28 mouse cellular contexts compared by ENCODE assay signal in genomic region chr7:39864130-39864529, GRCm38 (mm10).
DNase-seq lines count a peak whose midpoint lies in the region; ATAC-seq and TF ChIP-seq lines count a peak whose summit lies in the region.
"Had no signal": no experiment of that assay in that cellular context is flagged by ENCODE, and none has a peak within 500 bp of the region (broad histone marks: within the 10 kb centered on the region; RNA-seq: fewer than 3 reads in every experiment).

No protein-coding gene starts in this region.

- peak; percentile 11 for DNase-seq in hindbrain, postnatal 0 days (ENCODE audit: low spot score)
- peak; percentile 3 for DNase-seq in 3T3-L1 (ENCODE audit: low read depth, low spot score)
- DNase-seq in thymus, postnatal 4 days: no peak
- no peak for DNase-seq in left cerebral cortex, postnatal 25 days (ENCODE audit: low spot score in 2 of 2)
- DNase-seq: adrenal gland, adult 8-10 months; adrenal gland, postnatal 25 days; cerebellum, adult 11-12 months; cerebellum, adult 8-10 months; cerebellum, postnatal 10 days; cerebellum, postnatal 36 days; gastrocnemius, adult 2 months; gastrocnemius, postnatal 14 days; heart, adult 18-20 months; heart, postnatal 10 days; heart, postnatal 36 days had no signal

- intact Hi-C loops in left cerebral cortex, postnatal 25 days (cut with DNase I): no loop called here

- H3K27me3 ChIP-seq in forebrain, embryonic 16.5 days (replicated peaks; ENCODE audit: control insufficient read depth, insufficient read depth, low read length): no peaks in the 10 kb centered on the region
- no peaks in the 10 kb centered on the region for H3K27me3 ChIP-seq in forebrain, embryonic 12.5 days
- no peaks in the 10 kb centered on the region for H3K27me3 ChIP-seq in hindbrain, postnatal 0 days (ENCODE audit: insufficient read depth, low read length)
- H3K27me3 ChIP-seq in hindbrain, embryonic 16.5 days (replicated peaks; ENCODE audit: control insufficient read depth, insufficient read depth, low read length): no peaks in the 10 kb centered on the region
- no peaks in the 10 kb centered on the region for H3K27me3 ChIP-seq in midbrain, embryonic 15.5 days (replicated peaks)
- H3K27me3 ChIP-seq: embryonic facial prominence, embryonic 12.5 days; embryonic facial prominence, embryonic 15.5 days; forebrain, embryonic 13.5 days; heart, embryonic 12.5 days; heart, embryonic 15.5 days; hindbrain, embryonic 15.5 days had no signal

- H3K27ac ChIP-seq in forebrain, embryonic 16.5 days (ENCODE audit: low read length): no peak overlapping the region
- no peak overlapping the region for H3K27ac ChIP-seq in forebrain, embryonic 12.5 days
- no peak overlapping the region for H3K27ac ChIP-seq in hindbrain, postnatal 0 days
- no peak overlapping the region for H3K27ac ChIP-seq in hindbrain, embryonic 16.5 days (ENCODE audit: low read depth, low read length)
- no peak overlapping the region for H3K27ac ChIP-seq in midbrain, embryonic 15.5 days
- H3K27ac ChIP-seq: embryonic facial prominence, embryonic 12.5 days; embryonic facial prominence, embryonic 15.5 days; forebrain, embryonic 13.5 days; gastrocnemius, adult 2 months; heart, embryonic 15.5 days; hindbrain, embryonic 15.5 days had no signal

- H3K4me3 ChIP-seq in forebrain, embryonic 16.5 days (replicated peaks; ENCODE audit: low read length): no peak overlapping the region
- no peak overlapping the region for H3K4me3 ChIP-seq in forebrain, embryonic 12.5 days (replicated peaks)
- no peak overlapping the region for H3K4me3 ChIP-seq in hindbrain, postnatal 0 days (ENCODE audit: low read length)
- H3K4me3 ChIP-seq in hindbrain, embryonic 16.5 days (ENCODE audit: low read length): no peak overlapping the region
- no peak overlapping the region for H3K4me3 ChIP-seq in midbrain, embryonic 15.5 days
- H3K4me3 ChIP-seq: embryonic facial prominence, embryonic 12.5 days; embryonic facial prominence, embryonic 15.5 days; forebrain, embryonic 13.5 days; gastrocnemius, adult 2 months; heart, embryonic 12.5 days; heart, embryonic 15.5 days; hindbrain, embryonic 15.5 days had no signal

- no peak overlapping the region for H3K4me2 ChIP-seq in forebrain, embryonic 16.5 days (ENCODE audit: low read length)
- no peak overlapping the region for H3K4me2 ChIP-seq in forebrain, embryonic 12.5 days
- H3K4me2 ChIP-seq in hindbrain, postnatal 0 days (ENCODE audit: low read depth, low read length): no peak overlapping the region
- no peak overlapping the region for H3K4me2 ChIP-seq in hindbrain, embryonic 16.5 days (ENCODE audit: low read length)
- H3K4me2 ChIP-seq in midbrain, embryonic 15.5 days: no peak overlapping the region
- H3K4me2 ChIP-seq: embryonic facial prominence, embryonic 12.5 days; embryonic facial prominence, embryonic 15.5 days; forebrain, embryonic 13.5 days; heart, embryonic 12.5 days; heart, embryonic 15.5 days; hindbrain, embryonic 15.5 days had no signal

- no peaks in the 10 kb centered on the region for H3K36me3 ChIP-seq in forebrain, embryonic 16.5 days (ENCODE audit: control insufficient read depth, insufficient read depth)
- H3K36me3 ChIP-seq in forebrain, embryonic 12.5 days (replicated peaks): no peaks in the 10 kb centered on the region
- H3K36me3 ChIP-seq in hindbrain, postnatal 0 days (ENCODE audit: insufficient read depth, low read length): no peaks in the 10 kb centered on the region
- H3K36me3 ChIP-seq in hindbrain, embryonic 16.5 days (ENCODE audit: control insufficient read depth, insufficient read depth, low read length): no peaks in the 10 kb centered on the region
- no peaks in the 10 kb centered on the region for H3K36me3 ChIP-seq in midbrain, embryonic 15.5 days (replicated peaks)
- H3K36me3 ChIP-seq: embryonic facial prominence, embryonic 12.5 days; embryonic facial prominence, embryonic 15.5 days; heart, embryonic 12.5 days; heart, embryonic 15.5 days; hindbrain, embryonic 15.5 days had no signal

- H3K4me1 ChIP-seq in forebrain, embryonic 16.5 days (replicated peaks; ENCODE audit: control insufficient read depth, insufficient read depth, low read length): no peaks in the 10 kb centered on the region
- H3K4me1 ChIP-seq in forebrain, embryonic 12.5 days: peaks cover 6% of the 10 kb centered on the region; the same call in 1 of the 2 replicates
- no peaks in the 10 kb centered on the region for H3K4me1 ChIP-seq in hindbrain, postnatal 0 days (ENCODE audit: insufficient read depth, low read length)
- no peaks in the 10 kb centered on the region; the same call in 1 of the 2 replicates for H3K4me1 ChIP-seq in hindbrain, embryonic 16.5 days (ENCODE audit: control insufficient read depth, insufficient read depth, low read depth, low read length)
- H3K4me1 ChIP-seq in midbrain, embryonic 15.5 days: no peaks in the 10 kb centered on the region; the same call in 1 of the 2 replicates
- H3K4me1 ChIP-seq: embryonic facial prominence, embryonic 12.5 days; embryonic facial prominence, embryonic 15.5 days; forebrain, embryonic 13.5 days; heart, embryonic 12.5 days; heart, embryonic 15.5 days had no signal

- ATAC-seq in forebrain, embryonic 16.5 days: peak; percentile 66
- ATAC-seq in forebrain, embryonic 12.5 days (ENCODE audit: low FRiP score): no peak
- no peak for ATAC-seq in hindbrain, postnatal 0 days
- no peak for ATAC-seq in hindbrain, embryonic 16.5 days
- ATAC-seq in midbrain, embryonic 15.5 days (replicated peaks): peak; percentile 79
- ATAC-seq: activated CD4-positive, CD25-positive, alpha-beta regulatory T cell, adult 4 months; forebrain, embryonic 13.5 days; inflammation-experienced regulatory T-cells, adult 6 months; intestine, embryonic 16.5 days had no signal

- TF ChIP-seq CTCF in hindbrain, postnatal 0 days (IDR thresholded peaks at IDR 0.05; ENCODE audit: low read depth): no peak

- WGBS in forebrain, embryonic 16.5 days: 76% methylated on average over 3 of the region's 3 CpGs
- 77% methylated on average over 3 of the region's 3 CpGs for WGBS in forebrain, embryonic 12.5 days
- WGBS in hindbrain, postnatal 0 days: 77% methylated on average over 3 of the region's 3 CpGs
- 76% methylated on average over 3 of the region's 3 CpGs for WGBS in hindbrain, embryonic 16.5 days
- WGBS in midbrain, embryonic 15.5 days: 55% methylated on average over 3 of the region's 3 CpGs

- no peak overlapping the region for H3K9ac ChIP-seq in forebrain, embryonic 16.5 days (replicated peaks; ENCODE audit: low read depth, low read length)
- no peak overlapping the region for H3K9ac ChIP-seq in forebrain, embryonic 12.5 days
- H3K9ac ChIP-seq in hindbrain, postnatal 0 days (replicated peaks; ENCODE audit: low read length): no peak overlapping the region
- no peak overlapping the region for H3K9ac ChIP-seq in hindbrain, embryonic 16.5 days (ENCODE audit: low read depth, low read length)
- H3K9ac ChIP-seq in midbrain, embryonic 15.5 days: no peak overlapping the region
- H3K9ac ChIP-seq: embryonic facial prominence, embryonic 12.5 days; embryonic facial prominence, embryonic 15.5 days; forebrain, embryonic 13.5 days; heart, embryonic 12.5 days; heart, embryonic 15.5 days; hindbrain, embryonic 15.5 days had no signal

- H3K9me3 ChIP-seq in forebrain, embryonic 16.5 days (ENCODE audit: control insufficient read depth, low read length): no peaks in the 10 kb centered on the region
- no peaks in the 10 kb centered on the region for H3K9me3 ChIP-seq in forebrain, embryonic 12.5 days
- H3K9me3 ChIP-seq in hindbrain, postnatal 0 days (ENCODE audit: low read length): no peaks in the 10 kb centered on the region
- no peaks in the 10 kb centered on the region for H3K9me3 ChIP-seq in hindbrain, embryonic 16.5 days (ENCODE audit: control insufficient read depth, low read length)
- H3K9me3 ChIP-seq in midbrain, embryonic 15.5 days: no peaks in the 10 kb centered on the region
- H3K9me3 ChIP-seq: embryonic facial prominence, embryonic 12.5 days; embryonic facial prominence, embryonic 15.5 days; forebrain, embryonic 13.5 days; heart, embryonic 12.5 days; heart, embryonic 15.5 days; hindbrain, embryonic 15.5 days had no signal

Comparison
In these comparisons a context has a peak if more than half of its experiments do, and no peak if none do; other contexts are left out.
1. ATAC-seq: peak in forebrain, embryonic 16.5 days (single experiment) and midbrain, embryonic 15.5 days (single experiment); none in forebrain, embryonic 12.5 days (single experiment), hindbrain, postnatal 0 days (single experiment) and hindbrain, embryonic 16.5 days (single experiment).
2. DNase-seq: peak in hindbrain, postnatal 0 days (single experiment) and 3T3-L1 (single experiment); none in thymus, postnatal 4 days (single experiment) and left cerebral cortex, postnatal 25 days (0 of 2).